ENCODE assay signal across 8 mouse cellular contexts in the genomic region with DNA sequence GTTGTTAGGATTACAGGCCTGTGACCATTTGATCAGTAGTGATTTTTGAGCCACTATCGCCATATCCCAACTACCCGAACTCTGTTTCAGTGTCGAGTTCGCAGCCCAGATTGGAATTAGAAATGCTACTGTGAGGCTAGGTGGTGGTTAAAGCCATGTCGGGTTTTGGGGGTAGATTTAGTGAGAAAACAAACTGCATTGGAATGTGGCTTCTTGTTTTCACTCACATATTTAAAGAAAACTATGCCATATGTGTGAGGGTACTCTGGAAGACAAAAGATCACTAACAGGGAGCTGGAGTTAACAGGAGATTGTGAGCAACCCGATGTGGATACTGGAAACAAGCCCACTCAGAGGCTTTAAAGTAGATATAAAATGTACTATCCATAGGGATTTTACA. TPM values are rescaled to one million over a fixed set of nuclear protein-coding genes. Genes with fewer than 3 reads are reported as not detected.
A peak's percentile ranks its signal among the peaks of the same experiment; 100 is the strongest.
DNase-seq lines count a peak whose midpoint lies in the region; ATAC-seq and TF ChIP-seq lines count a peak whose summit lies in the region.

No protein-coding gene starts in this region.

- no peak for TF ChIP-seq CTCF in bone marrow macrophage, adult 2 months (IDR thresholded peaks at IDR 0.05; ENCODE audit: low read depth, low read length)
- no peak for TF ChIP-seq CTCF in hindbrain, postnatal 0 days (IDR thresholded peaks at IDR 0.05; ENCODE audit: low read depth)

- no peak for ATAC-seq in kidney, embryonic 15.5 days (replicated peaks; ENCODE audit: low FRiP score)
- ATAC-seq in hindbrain, postnatal 0 days: no peak
- ATAC-seq in midbrain, embryonic 16.5 days: no peak

- H3K9me3 ChIP-seq in kidney, embryonic 15.5 days (replicated peaks): no peaks in the 10 kb centered on the region
- H3K9me3 ChIP-seq in hindbrain, postnatal 0 days (ENCODE audit: low read length): no peaks in the 10 kb centered on the region
- H3K9me3 ChIP-seq in midbrain, embryonic 16.5 days (replicated peaks; ENCODE audit: control insufficient read depth, low read length, poor library complexity, severe bottlenecking): no peaks in the 10 kb centered on the region

- peak overlapping the region; percentile 99 for H3K9ac ChIP-seq in kidney, embryonic 15.5 days
- H3K9ac ChIP-seq in hindbrain, postnatal 0 days (replicated peaks; ENCODE audit: low read length): peak overlapping the region; percentile 70
- H3K9ac ChIP-seq in midbrain, embryonic 16.5 days (ENCODE audit: low read depth, low read length): peak overlapping the region; percentile 98

- H3K27me3 ChIP-seq in kidney, embryonic 15.5 days: no peaks in the 10 kb centered on the region
- H3K27me3 ChIP-seq in hindbrain, postnatal 0 days (ENCODE audit: insufficient read depth, low read length): no peaks in the 10 kb centered on the region
- no peaks in the 10 kb centered on the region for H3K27me3 ChIP-seq in midbrain, embryonic 16.5 days (ENCODE audit: control insufficient read depth, insufficient read depth, low read depth, low read length)

- peak overlapping the region; percentile 97 for H3K4me3 ChIP-seq in kidney, embryonic 15.5 days (replicated peaks)
- peak overlapping the region; percentile 98 for H3K4me3 ChIP-seq in bone marrow macrophage, adult 2 months (ENCODE audit: insufficient read depth, low read length)
- peak overlapping the region; percentile 56 for H3K4me3 ChIP-seq in hindbrain, postnatal 0 days (ENCODE audit: low read length)
- H3K4me3 ChIP-seq in midbrain, embryonic 16.5 days (ENCODE audit: low read depth, low read length): peak overlapping the region; percentile 94

- H3K4me1 ChIP-seq in kidney, embryonic 15.5 days: peaks cover 34% of the 10 kb centered on the region
- peaks cover 15% of the 10 kb centered on the region for H3K4me1 ChIP-seq in bone marrow macrophage, adult 2 months (ENCODE audit: control insufficient read depth, insufficient read depth, low read length)
- peaks cover 14% of the 10 kb centered on the region for H3K4me1 ChIP-seq in hindbrain, postnatal 0 days (ENCODE audit: insufficient read depth, low read length)
- peaks cover 25% of the 10 kb centered on the region for H3K4me1 ChIP-seq in midbrain, embryonic 16.5 days (ENCODE audit: control insufficient read depth, insufficient read depth, low read length)

- H3K27ac ChIP-seq in kidney, embryonic 15.5 days: 0 out of 2 replicates have a peak overlapping the region, but pooled peaks have one; percentile 19
- H3K27ac ChIP-seq in bone marrow macrophage, adult 2 months (ENCODE audit: insufficient read depth, low read depth, low read length): peak overlapping the region; percentile 83
- no peak overlapping the region for H3K27ac ChIP-seq in hindbrain, postnatal 0 days
- no peak overlapping the region for H3K27ac ChIP-seq in midbrain, embryonic 16.5 days (ENCODE audit: low read length)

- H3K4me2 ChIP-seq in kidney, embryonic 15.5 days: peak overlapping the region; percentile 63
- peak overlapping the region; percentile 77 for H3K4me2 ChIP-seq in hindbrain, postnatal 0 days (ENCODE audit: low read depth, low read length)
- peak overlapping the region; percentile 78 for H3K4me2 ChIP-seq in midbrain, embryonic 16.5 days (ENCODE audit: low read length)

- no peak for TF ChIP-seq POLR2A in bone marrow macrophage, adult 2 months (IDR thresholded peaks at IDR 0.05; ENCODE audit: borderline replicate concordance, low read depth, low read length)

- no peak for DNase-seq in kidney, adult 18-20 months
- DNase-seq in hindbrain, postnatal 0 days (ENCODE audit: low spot score): no peak
- DNase-seq in adipocyte (ENCODE audit: low spot score): no peak
- no peak for DNase-seq in cerebellum, adult 18-20 months
- DNase-seq in spleen, postnatal 10 days (ENCODE audit: low spot score in 2 of 2): no peak

- peaks cover 40% of the 10 kb centered on the region for H3K36me3 ChIP-seq in kidney, embryonic 15.5 days
- H3K36me3 ChIP-seq in hindbrain, postnatal 0 days (ENCODE audit: insufficient read depth, low read length): peaks cover 20% of the 10 kb centered on the region
- peaks cover 13% of the 10 kb centered on the region for H3K36me3 ChIP-seq in midbrain, embryonic 16.5 days (ENCODE audit: control insufficient read depth, insufficient read depth, low read length)

- WGBS in kidney, embryonic 15.5 days: 6% methylated on average over 6 of the region's 6 CpGs
- 6% methylated on average over 6 of the region's 6 CpGs for WGBS in hindbrain, postnatal 0 days
- WGBS in midbrain, embryonic 16.5 days: 12% methylated on average over 6 of the region's 6 CpGs

RNA-seq across cellular contexts. Expression of a gene that starts 1.0 kb away (rescaled TPM):
- 18.2 and 20.7 TPM in 2 replicates for polyA plus RNA-seq in kidney, embryonic 15.5 days (2015; fragmentation: Nextera tagmentation; extraction: Ambion mirVana)
- polyA plus RNA-seq in bone marrow macrophage, adult 2 months (2012; ENCODE audit: insufficient read depth, insufficient read length, missing spikeins): 38.9 and 43.8 TPM in 2 replicates
- total RNA-seq in hindbrain, postnatal 0 days (2014; rRNA removed): 11.0 and 11.1 TPM in 2 replicates
- polyA plus RNA-seq in hindbrain, postnatal 0 days (2015; fragmentation: Nextera tagmentation; extraction: Ambion mirVana): 14.8 and 15.7 TPM in 2 replicates
- 13.9 and 14.7 TPM in 2 replicates for polyA plus RNA-seq in midbrain, embryonic 16.5 days (2015; fragmentation: Nextera tagmentation; extraction: Ambion mirVana)

RNA-seq across cellular contexts. Expression of a gene that starts 1.2 kb away (rescaled TPM):
- polyA plus RNA-seq in kidney, embryonic 15.5 days (2015; fragmentation: Nextera tagmentation; extraction: Ambion mirVana): 94.4 and 94.9 TPM in 2 replicates
- 81.2 and 89.3 TPM in 2 replicates for polyA plus RNA-seq in bone marrow macrophage, adult 2 months (2012; ENCODE audit: insufficient read depth, insufficient read length, missing spikeins)
- 34.6 and 72.7 TPM in 2 replicates for total RNA-seq in hindbrain, postnatal 0 days (2014; rRNA removed)
- polyA plus RNA-seq in hindbrain, postnatal 0 days (2015; fragmentation: Nextera tagmentation; extraction: Ambion mirVana): 46.3 and 54.9 TPM in 2 replicates
- polyA plus RNA-seq in midbrain, embryonic 16.5 days (2015; fragmentation: Nextera tagmentation; extraction: Ambion mirVana): 39.7 and 44.7 TPM in 2 replicates

RNA-seq across cellular contexts. Expression of a gene that starts 27.5 kb away (rescaled TPM):
- 35.4 and 39.2 TPM in 2 replicates for polyA plus RNA-seq in kidney, embryonic 15.5 days (2015; fragmentation: Nextera tagmentation; extraction: Ambion mirVana)
- polyA plus RNA-seq in bone marrow macrophage, adult 2 months (2012; ENCODE audit: insufficient read depth, insufficient read length, missing spikeins): 66.1 and 70.6 TPM in 2 replicates
- total RNA-seq in hindbrain, postnatal 0 days (2014; rRNA removed): 21.9 and 28.8 TPM in 2 replicates
- polyA plus RNA-seq in hindbrain, postnatal 0 days (2015; fragmentation: Nextera tagmentation; extraction: Ambion mirVana): 19.0 and 22.1 TPM in 2 replicates
- polyA plus RNA-seq in midbrain, embryonic 16.5 days (2015; fragmentation: Nextera tagmentation; extraction: Ambion mirVana): 29.1 and 29.7 TPM in 2 replicates

RNA-seq across cellular contexts. Expression of a gene that starts 50.3 kb away (rescaled TPM):
- polyA plus RNA-seq in kidney, embryonic 15.5 days (2015; fragmentation: Nextera tagmentation; extraction: Ambion mirVana): 16.8 and 18.2 TPM in 2 replicates
- polyA plus RNA-seq in bone marrow macrophage, adult 2 months (2012; ENCODE audit: insufficient read depth, insufficient read length, missing spikeins): 24.5 and 26.2 TPM in 2 replicates
- 16.6 and 18.6 TPM in 2 replicates for total RNA-seq in hindbrain, postnatal 0 days (2014; rRNA removed)
- polyA plus RNA-seq in hindbrain, postnatal 0 days (2015; fragmentation: Nextera tagmentation; extraction: Ambion mirVana): 10.0 and 10.3 TPM in 2 replicates
- polyA plus RNA-seq in midbrain, embryonic 16.5 days (2015; fragmentation: Nextera tagmentation; extraction: Ambion mirVana): 13.0 and 14.2 TPM in 2 replicates

Comparison
In these comparisons a context has a peak if more than half of its experiments do, and no peak if none do; other contexts are left out.
1. H3K27ac ChIP-seq: peak in kidney, embryonic 15.5 days (single experiment) and bone marrow macrophage, adult 2 months (single experiment); none in hindbrain, postnatal 0 days (single experiment) and midbrain, embryonic 16.5 days (single experiment).
2. Peak in every context shown above with its lines, with median percentiles within 50 percentile points of each other: H3K4me2 ChIP-seq, H3K4me3 ChIP-seq and H3K9ac ChIP-seq.